Mouse (Mus musculus) C2C12 (cell line): ENCODE data around the gene Fgd5. TPM values are rescaled to one million over a fixed set of nuclear protein-coding genes. Genes with fewer than 3 reads are reported as not detected.

Experiments
- H3K27me3 ChIP-seq: one replicate; pipeline ENCODE4 v1.6.1; 2011; ENCODE audit not compliant: control insufficient read depth, insufficient read depth, insufficient read length
- H3K36me3 ChIP-seq: one replicate; pipeline ENCODE4 v1.6.1; 2011; ENCODE audit not compliant: control insufficient read depth, insufficient read depth
- H3K4me3 ChIP-seq: one replicate; pipeline ENCODE4 v1.5.1; 2011; ENCODE audit warnings: mild to moderate bottlenecking, control low read depth; ENCODE audit not compliant: poor library complexity, insufficient read depth, severe bottlenecking
- H3K79me2 ChIP-seq: one replicate; pipeline ENCODE4 v1.6.1; 2011; ENCODE audit not compliant: control insufficient read depth, insufficient read depth
- H3K79me3 ChIP-seq: one replicate; pipeline ENCODE4 v1.6.1; 2011; ENCODE audit warnings: low read depth, control low read depth
- H3ac ChIP-seq: one replicate; pipeline ENCODE3; 2011; ENCODE audit warnings: low read depth; ENCODE audit not compliant: control insufficient read depth, insufficient read length
- CEBPB ChIP-seq: IDR thresholded peaks from one replicate; pipeline ENCODE4 v1.6.1; 2011; ENCODE audit warnings: low read depth, mild to moderate bottlenecking, control low read depth, moderate library complexity
- CTCF ChIP-seq: IDR thresholded peaks from one replicate; pipeline ENCODE4 v1.5.1; 2011; ENCODE audit not compliant: control insufficient read depth, insufficient read depth, insufficient read length
- FOSL1 ChIP-seq: IDR thresholded peaks from one replicate; pipeline ENCODE4 v1.8.0; 2011; ENCODE audit warnings: mild to moderate bottlenecking, low read length; ENCODE audit not compliant: poor library complexity, insufficient read depth, severe bottlenecking
- MAX ChIP-seq: IDR thresholded peaks from one replicate; pipeline ENCODE4 v1.6.1; 2011; ENCODE audit warnings: mild to moderate bottlenecking, control low read depth
- MYOD1 ChIP-seq: IDR thresholded peaks from one replicate; pipeline ENCODE4 v1.6.1; 2011; ENCODE audit warnings: low read depth; ENCODE audit not compliant: control insufficient read depth, insufficient read length
- MYOG ChIP-seq: IDR thresholded peaks from one replicate; pipeline ENCODE4 v1.6.1; 2011; ENCODE audit not compliant: control insufficient read depth, insufficient read length; ENCODE audit errors: extremely low read depth
- USF1 ChIP-seq: IDR thresholded peaks from one replicate; pipeline ENCODE4 v1.6.1; 2011; ENCODE audit warnings: low read depth, mild to moderate bottlenecking, control low read depth, moderate library complexity
- polyA plus RNA-seq: library from polyadenylated mRNA; unstranded; fragments of >200 nt; fragmentation: generic; extraction: Trizol; gene quantifications from one replicate; pipeline ENCODE4 v1.2.1, GENCODE M21; 2012; ENCODE audit warnings: missing spikeins

Gene Fgd5
- polyA plus RNA-seq, 1 experiment = not detected

DNA sequence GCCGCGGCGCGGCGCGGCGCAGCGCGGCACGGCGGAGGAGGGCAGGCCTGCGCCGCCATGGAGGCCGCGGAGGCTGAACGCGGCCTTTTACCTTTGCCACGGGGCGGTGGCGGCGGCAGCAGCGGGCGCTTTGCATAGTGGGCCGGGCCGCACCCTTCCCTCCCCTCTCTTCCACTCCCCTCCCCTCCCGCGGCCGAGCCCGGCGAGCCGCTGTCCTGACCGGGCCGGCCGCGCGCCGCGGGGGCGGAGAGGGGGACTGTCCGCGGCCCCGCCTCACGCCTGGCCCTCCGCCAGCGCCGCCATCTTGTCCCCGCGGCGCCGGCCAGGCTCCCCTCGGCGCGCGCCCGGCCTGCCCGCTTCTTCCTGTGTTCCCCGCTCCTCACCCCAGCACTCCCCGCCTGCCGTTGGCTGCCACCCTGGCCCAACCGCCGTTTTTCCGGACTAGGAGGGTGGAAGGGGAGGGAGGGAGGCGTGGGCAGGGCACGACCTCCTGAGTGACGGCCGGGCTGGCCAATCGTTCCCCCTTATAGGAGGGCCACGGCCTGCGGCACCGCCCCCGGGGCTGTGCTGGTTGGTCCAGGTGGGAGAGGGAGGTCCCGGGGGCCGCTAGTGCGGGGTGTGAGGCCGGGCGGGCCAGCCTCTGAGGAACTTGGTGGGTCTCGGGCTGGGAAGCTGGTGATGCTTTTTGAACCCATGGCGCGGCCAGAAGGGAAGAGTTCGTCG lies 113.2 kb downstream of the Fgd5 start:
- Histone ChIP-seq H3K4me3 (peak overlapping the region; percentile 76), H3K79me2 (peaks cover 49% of the 10 kb centered on the region), H3K79me3 (peaks cover 49% of the 10 kb centered on the region), H3ac (peak overlapping the region; percentile 100), H3K36me3 (no peaks in the 10 kb centered on the region), H3K27me3 (no peaks in the 10 kb centered on the region)
- TF ChIP-seq MAX (peak; percentile 16), CEBPB (no peak)

DNA sequence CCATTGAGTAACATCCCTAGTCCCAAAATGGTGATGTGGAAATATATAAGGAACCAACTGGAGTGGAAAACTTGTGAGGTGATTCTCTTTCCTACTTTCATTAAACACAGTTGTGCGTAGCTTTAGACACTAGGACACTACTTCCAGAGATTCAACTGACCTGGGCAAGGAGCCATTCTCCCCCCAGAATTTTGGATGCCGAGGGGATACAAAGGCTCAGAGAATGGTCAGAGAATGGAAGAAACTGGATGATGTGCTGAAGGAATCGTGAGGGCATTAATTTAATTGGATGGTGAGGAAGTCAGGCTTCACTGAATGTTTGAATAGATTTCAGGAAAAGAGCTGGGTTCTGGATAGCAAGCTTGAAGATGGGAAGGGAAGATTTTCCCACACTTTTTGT lies 114.1 kb downstream of the Fgd5 start:
- Histone ChIP-seq H3K79me2 (peaks cover 57% of the 10 kb centered on the region), H3K79me3 (peaks cover 55% of the 10 kb centered on the region), H3K27me3 (no peaks in the 10 kb centered on the region), H3K4me3 (peak overlapping the region; percentile 76), H3ac (peak overlapping the region; percentile 70), H3K36me3 (no peaks in the 10 kb centered on the region)
- TF ChIP-seq MAX = peak; percentile 0
- TF ChIP-seq USF1 = no peak

DNA sequence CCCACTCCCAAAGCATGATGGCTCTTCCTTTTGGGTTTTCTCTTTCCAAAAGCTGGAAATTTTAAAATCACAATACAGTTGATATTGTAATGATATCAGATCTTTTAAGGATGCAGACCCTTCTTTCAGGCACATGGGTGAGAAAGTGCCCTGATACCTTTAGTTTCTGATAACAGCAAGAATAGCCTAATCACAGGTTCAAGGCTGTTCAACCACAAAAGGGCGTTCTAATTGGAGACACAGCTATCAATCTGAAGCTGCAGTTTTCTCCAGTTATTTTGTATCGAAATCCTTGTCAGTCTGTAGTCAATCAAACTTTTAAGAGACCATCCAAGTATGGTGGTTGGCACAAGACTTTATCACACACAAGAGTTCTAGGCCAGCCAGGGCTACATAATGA lies 115.2 kb downstream of the Fgd5 start:
- Histone ChIP-seq H3K4me3 (no peak overlapping the region), H3K79me3 (peaks cover 65% of the 10 kb centered on the region), H3K79me2 (peaks cover 68% of the 10 kb centered on the region), H3K27me3 (no peaks in the 10 kb centered on the region), H3K36me3 (no peaks in the 10 kb centered on the region), H3ac (no peak overlapping the region)
- TF ChIP-seq CTCF = no peak
- TF ChIP-seq MYOG = no peak
- no peak for TF ChIP-seq FOSL1
- TF ChIP-seq MYOD1 = no peak
- TF ChIP-seq CEBPB = no peak
- TF ChIP-seq MAX = no peak

DNA sequence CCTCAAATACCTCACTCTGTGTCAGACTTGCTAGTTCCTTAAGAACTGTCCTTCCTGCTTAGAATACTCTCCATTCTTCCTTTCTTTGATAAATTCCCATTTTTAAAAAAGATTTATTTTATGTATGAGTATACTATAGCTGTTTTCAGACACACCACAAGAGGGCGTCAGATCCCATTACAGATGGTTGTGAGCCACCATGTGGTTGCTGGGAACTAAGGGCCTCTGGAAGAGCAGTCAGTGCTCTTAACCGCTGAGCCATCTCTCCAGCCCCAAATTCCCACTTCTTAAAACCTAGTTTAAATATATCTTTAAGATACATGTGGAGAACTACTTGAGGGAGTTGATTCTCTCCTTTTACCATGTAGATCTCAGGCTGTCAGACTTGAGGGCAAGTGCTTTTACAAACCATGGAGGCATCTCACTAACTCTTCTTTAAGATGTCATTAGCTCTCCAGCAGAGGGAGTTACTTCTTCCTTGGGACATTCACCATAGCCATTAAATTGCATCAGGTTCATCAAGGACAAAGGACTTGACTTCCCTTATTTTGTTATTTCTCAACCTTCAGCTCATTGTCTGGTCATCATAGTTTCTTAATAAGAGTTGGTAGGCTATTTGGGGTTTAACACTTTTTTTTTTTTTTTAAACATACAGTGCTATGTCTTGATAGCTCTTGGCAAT lies 122.1 kb downstream of the Fgd5 start:
- H3K79me2 ChIP-seq = peaks cover 100% of the 10 kb centered on the region
- no peak overlapping the region for H3K4me3 ChIP-seq
- peaks cover 3% of the 10 kb centered on the region for H3K36me3 ChIP-seq
- TF ChIP-seq MAX = no peak
- TF ChIP-seq CEBPB = no peak
- no peak for TF ChIP-seq FOSL1
- no peak for TF ChIP-seq MYOD1
- no peak for TF ChIP-seq MYOG
- no peak for TF ChIP-seq USF1
- TF ChIP-seq CTCF = no peak
- no peak overlapping the region for H3ac ChIP-seq
- peaks cover 92% of the 10 kb centered on the region for H3K79me3 ChIP-seq
- H3K27me3 ChIP-seq = no peaks in the 10 kb centered on the region

DNA sequence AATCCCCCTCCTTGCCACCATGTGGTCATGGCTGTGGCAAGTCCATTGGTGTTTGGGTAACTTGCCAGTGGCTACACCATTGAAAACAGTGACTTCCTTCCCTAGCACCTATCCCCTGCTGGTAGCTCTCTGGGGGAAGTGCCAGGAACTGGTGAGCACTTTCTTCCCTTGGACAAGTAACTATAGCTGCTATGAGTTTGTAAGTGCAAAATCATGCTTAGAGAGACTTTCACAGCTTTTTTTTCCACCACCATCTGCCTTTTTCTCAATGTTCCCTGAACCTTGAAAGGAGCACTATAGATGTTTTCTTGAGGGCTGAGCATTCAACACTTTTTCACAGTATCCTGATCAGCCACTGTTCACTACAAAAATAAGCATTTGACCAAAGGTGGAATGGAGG lies 145.9 kb downstream of the Fgd5 start:
- H3K27me3 ChIP-seq = no peaks in the 10 kb centered on the region
- H3K79me3 ChIP-seq = peaks cover 47% of the 10 kb centered on the region
- H3K36me3 ChIP-seq = no peaks in the 10 kb centered on the region
- TF ChIP-seq FOSL1 (no peak), MYOD1 (no peak), CTCF (no peak), USF1 (no peak), MYOG (no peak)
- H3K79me2 ChIP-seq = peaks cover 83% of the 10 kb centered on the region
- no peak overlapping the region for H3ac ChIP-seq
- no peak overlapping the region for H3K4me3 ChIP-seq

Other genes starting within 250 kb of the Fgd5 start
- gene Grip2, start 151.6 kb upstream of the Fgd5 start, polyA plus RNA-seq = 0.02 TPM
- gene Ccdc174, start 100.8 kb upstream of the Fgd5 start, polyA plus RNA-seq = 5.4 TPM
- gene 4930590J08Rik, start 76.1 kb upstream of the Fgd5 start, polyA plus RNA-seq = 0.06 TPM
- 5.6 TPM for gene Nr2c2, start 112.5 kb downstream of the Fgd5 start, polyA plus RNA-seq
- gene Mrps25, start 205.2 kb downstream of the Fgd5 start, polyA plus RNA-seq = 79.4 TPM
- gene Rbsn, start 236.0 kb downstream of the Fgd5 start, polyA plus RNA-seq = 9.4 TPM